Mouse (Mus musculus) right cerebral cortex, postnatal 36 days (tissue): ENCODE data around the gene Katna1.
"Not testable (repeated sequence)": the region's sequence is repeated elsewhere in the genome, so short reads cannot be mapped to it uniquely, and the experiment has no call there.

ENCODE experiments used
- DNase-seq, 2 experiments: peaks; one replicate each; pipeline ENCODE4 v3.0.0; 2022; ENCODE audit warnings: low spot score in 2 of 2, mixed read lengths in 1 of 2

The Katna1 gene

GRCm38 (mm10) chr10:7725751-7726500 is at the start of gene Katna1:
TSS of gene Katna1 (plus strand) at chr10:7726000.
- DNase-seq = peak; percentile 80 to 87

DNA sequence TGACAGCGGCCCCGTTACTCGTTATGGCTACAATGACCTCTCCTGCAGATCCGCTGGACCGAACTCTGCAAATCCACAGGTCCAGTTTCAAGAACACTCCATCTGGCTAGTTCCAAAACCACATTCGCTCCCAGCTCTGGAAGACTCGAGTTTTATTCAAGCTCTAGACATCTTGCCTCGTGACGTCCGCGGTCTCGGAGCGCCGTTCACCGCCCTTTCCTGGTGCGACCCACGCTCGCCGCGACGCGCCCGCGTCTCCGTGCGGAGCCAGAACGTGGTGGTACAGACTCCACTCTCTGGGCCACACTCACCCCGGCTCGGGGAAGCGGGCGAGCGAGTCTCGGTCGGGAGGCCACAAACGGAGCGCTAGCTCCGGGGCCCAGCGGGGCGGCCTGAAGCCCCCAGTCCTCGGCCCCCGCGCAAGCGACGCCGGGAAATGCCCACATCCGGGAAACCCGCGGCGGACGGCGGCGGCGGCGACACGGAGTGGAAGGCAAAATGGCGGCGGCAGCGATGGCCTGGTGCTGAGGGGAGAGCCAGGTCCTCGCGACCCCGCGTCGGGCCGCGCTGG is 45.0 kb upstream of the Katna1 start, which contains the start of the genes Pcmt1 and Lats1:
Gene Pcmt1, minus strand, starts transcription at position 406 of the 571 bp plus-strand sequence.
Gene Lats1, plus strand, starts transcription at position 484 of the 571 bp plus-strand sequence.
- peak; percentile 70 to 73 for DNase-seq

GRCm38 (mm10) chr10:7681343-7682025 is 44.3 kb upstream of the Katna1 start:
- peak; percentile 19 to 24 for DNase-seq

GRCm38 (mm10) chr10:7682249-7682648 is 43.6 kb upstream of the Katna1 start:
- no peak for DNase-seq

- DNase-seq = no peak
These were observed 38.9 kb upstream of the Katna1 start for GRCm38 (mm10) chr10:7686902-7687301.

DNA sequence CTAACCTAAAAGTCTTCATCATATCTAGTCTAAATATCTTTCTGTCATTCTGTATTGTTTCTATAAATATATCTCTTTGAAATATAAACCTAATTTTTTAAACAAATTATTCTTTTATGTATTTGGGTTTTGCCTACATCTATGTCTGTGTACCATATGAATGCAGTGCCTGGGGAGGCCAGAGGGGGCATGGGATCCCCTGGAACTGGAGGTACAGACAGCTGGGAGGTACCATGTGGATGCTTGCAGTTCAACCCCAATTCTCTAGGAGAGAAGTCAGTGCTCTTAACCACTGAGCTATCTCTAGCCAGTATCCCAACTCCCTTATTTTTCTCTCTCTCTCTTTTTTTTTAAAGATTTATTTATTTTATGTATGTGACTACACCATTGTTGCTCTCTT is 30.5 kb upstream of the Katna1 start:
- no peak for DNase-seq

- no peak for DNase-seq
These were observed 25.7 kb upstream of the Katna1 start for GRCm38 (mm10) chr10:7700120-7700519.

- DNase-seq = no peak
These were observed 23.2 kb upstream of the Katna1 start for GRCm38 (mm10) chr10:7702586-7702985.

DNA sequence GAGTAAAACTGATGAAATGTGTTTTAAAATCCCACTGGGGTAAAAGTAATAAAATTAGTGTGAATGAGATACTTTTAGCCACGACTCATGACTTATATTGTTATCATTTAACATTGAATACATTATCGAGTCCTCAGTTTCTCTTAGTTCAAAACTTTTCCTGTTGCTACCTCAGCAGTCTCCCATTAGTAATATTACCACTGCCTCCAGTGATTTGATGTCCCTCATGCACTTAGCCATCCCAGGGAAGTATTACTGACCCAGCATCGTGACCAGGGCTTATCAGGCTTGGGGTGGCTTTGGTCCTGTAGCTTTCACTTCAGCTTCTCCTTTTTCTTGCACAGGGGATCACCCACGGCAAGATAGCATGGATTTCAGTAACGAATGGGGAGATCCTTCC is 15.7 kb upstream of the Katna1 start:
- DNase-seq = no peak

DNA sequence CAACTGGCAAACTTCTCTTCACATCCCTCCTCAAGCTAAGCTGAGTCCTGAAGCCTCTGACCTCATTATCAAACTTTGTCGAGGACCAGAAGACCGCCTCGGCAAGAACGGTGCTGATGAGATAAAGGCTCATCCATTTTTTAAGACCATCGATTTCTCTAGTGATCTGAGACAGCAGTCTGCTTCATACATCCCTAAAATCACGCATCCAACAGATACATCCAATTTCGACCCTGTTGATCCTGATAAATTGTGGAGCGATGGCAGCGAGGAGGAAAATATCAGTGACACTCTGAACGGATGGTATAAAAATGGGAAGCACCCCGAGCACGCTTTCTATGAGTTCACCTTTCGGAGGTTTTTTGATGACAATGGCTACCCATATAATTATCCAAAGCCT is 13.3 kb upstream of the Katna1 start:
- DNase-seq = no peak

DNA sequence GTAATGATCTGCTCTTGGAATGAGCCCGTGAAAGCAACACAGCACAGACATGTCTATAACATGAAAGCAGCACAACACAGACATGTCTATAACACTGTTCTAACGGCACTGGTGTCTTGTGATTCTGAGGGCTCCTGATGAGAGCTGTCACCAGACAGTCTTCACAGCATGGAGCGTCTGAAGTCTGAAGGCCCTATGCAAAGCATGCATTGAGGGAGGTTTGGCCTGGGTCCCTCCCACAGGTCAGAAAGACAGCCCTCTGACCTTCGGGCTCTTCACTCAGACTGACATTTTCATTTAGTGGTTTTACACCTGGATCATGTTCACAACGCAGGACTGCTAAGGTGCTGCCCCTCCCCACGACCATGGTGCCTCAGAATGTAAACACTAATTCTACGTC is 10.7 kb upstream of the Katna1 start:
- DNase-seq = no peak

DNA sequence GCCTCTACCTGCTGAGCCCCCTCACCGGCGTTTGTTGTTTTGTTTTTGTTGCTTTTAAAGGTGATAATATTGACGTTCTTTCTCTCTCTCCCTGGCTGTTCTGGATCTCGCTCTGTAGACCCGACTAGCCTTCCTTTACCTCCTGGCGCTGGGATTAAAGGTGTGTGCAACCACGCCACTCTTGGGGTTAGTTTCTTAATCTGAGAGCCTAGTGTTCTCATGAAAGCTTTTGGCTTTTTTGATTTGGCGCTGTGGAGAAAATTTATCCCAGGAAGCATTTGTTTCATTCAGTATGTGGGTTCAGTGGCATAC is 657 bp downstream of the Katna1 start:
- DNase-seq = no peak

DNA sequence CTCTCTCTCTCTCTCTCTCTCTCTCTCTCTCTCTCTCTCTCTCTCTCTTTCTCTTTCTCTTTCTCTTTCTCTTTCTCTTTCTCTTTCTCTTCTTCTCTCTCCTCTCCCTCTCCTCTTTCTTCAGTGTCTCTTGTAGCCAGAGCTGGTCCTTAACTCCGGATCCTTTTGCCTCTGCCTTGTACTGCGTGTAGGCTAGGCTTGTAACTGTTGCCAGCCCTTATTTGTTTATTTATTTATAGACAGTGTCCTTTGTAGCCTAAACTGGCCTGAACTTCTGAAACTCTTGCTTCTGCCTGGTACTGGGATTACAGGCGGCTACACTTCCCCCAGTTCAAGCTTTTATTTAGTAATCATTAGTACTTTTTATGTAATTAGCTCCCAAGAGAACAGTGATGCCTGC is 1.2 kb downstream of the Katna1 start:
- DNase-seq = no peak

GRCm38 (mm10) chr10:7731582-7731981 is 5.8 kb downstream of the Katna1 start:
- DNase-seq = no peak

GRCm38 (mm10) chr10:7737122-7737521 is 11.3 kb downstream of the Katna1 start:
- DNase-seq = no peak

- no peak for DNase-seq
These were observed 12.1 kb downstream of the Katna1 start for GRCm38 (mm10) chr10:7737914-7738313.

GRCm38 (mm10) chr10:7745528-7745927 is 19.7 kb downstream of the Katna1 start:
- DNase-seq = not testable (repeated sequence)

- no peak for DNase-seq
These were observed 23.0 kb downstream of the Katna1 start for GRCm38 (mm10) chr10:7748752-7749151.

DNA sequence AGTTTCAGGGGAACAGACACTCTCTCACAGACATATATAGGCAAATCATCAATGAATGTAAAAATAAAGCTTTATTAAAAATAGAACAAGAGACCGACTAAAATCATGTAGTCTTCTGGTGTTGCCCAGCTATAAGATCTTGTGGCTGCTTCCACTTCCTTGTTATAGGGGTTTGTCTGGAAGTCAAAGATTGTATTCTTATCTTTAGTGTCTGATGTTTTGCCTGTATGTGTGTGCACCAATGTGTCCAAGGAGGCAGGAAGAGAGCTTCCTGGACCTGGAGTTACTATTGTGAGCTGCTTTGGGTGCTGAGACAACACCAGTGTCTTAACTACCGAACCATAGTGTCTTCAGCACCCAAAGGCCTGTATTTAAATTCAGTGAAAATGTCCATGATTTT is 31.7 kb downstream of the Katna1 start:
- DNase-seq = no peak

DNA sequence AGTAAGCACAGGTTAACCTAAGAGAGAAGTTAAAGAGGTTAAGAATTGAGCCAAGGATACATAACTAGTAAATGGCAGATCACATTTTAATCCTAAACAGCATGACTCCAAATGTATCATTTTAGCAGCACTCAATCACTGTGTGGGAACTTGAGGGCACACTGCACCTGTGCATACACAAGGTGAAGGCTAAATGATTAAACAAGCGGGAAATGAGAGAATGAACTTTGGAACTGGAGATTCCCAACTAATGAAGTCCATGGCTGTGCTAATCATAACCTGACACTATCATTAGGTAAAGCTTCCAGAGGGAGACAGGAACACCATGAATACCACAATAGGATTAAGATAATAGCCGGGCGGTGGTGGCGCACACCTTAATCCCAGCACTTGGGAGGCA is 46.5 kb downstream of the Katna1 start:
- DNase-seq = no peak

GRCm38 (mm10) chr10:7772769-7773168 is 47.0 kb downstream of the Katna1 start:
- DNase-seq = no peak

GRCm38 (mm10) chr10:7775421-7775820 is 49.6 kb downstream of the Katna1 start:
- no peak for DNase-seq

GRCm38 (mm10) chr10:7778361-7778760 is 52.6 kb downstream of the Katna1 start:
- no peak for DNase-seq
